Mouse (Mus musculus) MEL (cell line): ENCODE measurements around the gene 4930442H23Rik. TPM values are rescaled to one million over a fixed set of nuclear protein-coding genes. Genes with fewer than 3 reads are reported as not detected.
"Not testable (repeated sequence)": the region's sequence is repeated elsewhere in the genome, so short reads cannot be mapped to it uniquely, and the experiment has no call there.

Experiments
- DNase-seq: peaks from one replicate; pipeline ENCODE4 v3.0.0; 2011; ENCODE audit warnings: low read depth, low spot score
- H3K27ac ChIP-seq: 2 replicates; pipeline ENCODE4 v1.5.1; 2012; ENCODE audit warnings: low read depth, mild to moderate bottlenecking, control low read depth, low read length, moderate library complexity; ENCODE audit not compliant: control insufficient read depth
- H3K27me3 ChIP-seq, 2 experiments: fragments of 150-350 bp in 1 of 2; sonication (generic) in 1 of 2; 2 replicates each; pipeline ENCODE4 v1.6.1; 2012; ENCODE audit warnings: low read length in 2 of 2, mild to moderate bottlenecking in 2 of 2, improper control_type of control experiment in 1 of 2, moderate library complexity in 1 of 2; ENCODE audit not compliant: insufficient read depth in 2 of 2, control insufficient read depth in 1 of 2
- H3K36me3 ChIP-seq, 2 experiments: 2 replicates each; pipeline ENCODE4 v1.6.1; 2012 to 2014; ENCODE audit warnings: low read length in 2 of 2, improper control_type of control experiment in 1 of 2, inconsistent platforms in 1 of 2, mild to moderate bottlenecking in 1 of 2; ENCODE audit not compliant: insufficient read depth in 2 of 2, control insufficient read depth in 1 of 2
- H3K4me1 ChIP-seq, 2 experiments: fragments of 150-350 bp in 1 of 2; sonication (generic) in 1 of 2; 2 replicates each; pipeline ENCODE4 v1.6.1; 2012; ENCODE audit warnings: low read length in 2 of 2, improper control_type of control experiment in 1 of 2, mild to moderate bottlenecking in 1 of 2; ENCODE audit not compliant: insufficient read depth in 2 of 2, control insufficient read depth in 1 of 2
- H3K4me3 ChIP-seq, 2 experiments: fragments of 150-350 bp in 1 of 2; sonication (generic) in 1 of 2; 2 replicates each; pipeline ENCODE4 v1.5.1; 2012; ENCODE audit warnings: low read depth in 2 of 2, low read length in 2 of 2, mild to moderate bottlenecking in 2 of 2, moderate library complexity in 2 of 2, control low read depth in 1 of 2, improper control_type of control experiment in 1 of 2; ENCODE audit not compliant: control insufficient read depth in 1 of 2, insufficient read depth in 1 of 2
- H3K79me2 ChIP-seq: 2 replicates; pipeline ENCODE4 v1.6.1; 2012; ENCODE audit warnings: mild to moderate bottlenecking, low read length, moderate library complexity; ENCODE audit not compliant: control insufficient read depth, poor library complexity, insufficient read depth
- H3K9ac ChIP-seq: 2 replicates; pipeline ENCODE4 v1.6.1; 2012; ENCODE audit warnings: low read depth, mild to moderate bottlenecking, control low read depth, low read length, moderate library complexity; ENCODE audit not compliant: control insufficient read depth, poor library complexity, severe bottlenecking
- H3K9me3 ChIP-seq: fragments of 150-350 bp; sonication (generic); replicated peaks from 2 replicates; pipeline ENCODE4 v1.6.1; 2012; ENCODE audit warnings: mild to moderate bottlenecking, low read length, improper control_type of control experiment, moderate library complexity; ENCODE audit not compliant: insufficient read depth
- BHLHE40 ChIP-seq: IDR thresholded peaks from 2 replicates; pipeline ENCODE4 v1.6.1; 2012; ENCODE audit warnings: low read depth, mild to moderate bottlenecking, inconsistent platforms, low read length, improper control_type of control experiment, borderline replicate concordance
- CHD2 ChIP-seq: IDR thresholded peaks from 2 replicates; pipeline ENCODE4 v1.6.1; 2011; ENCODE audit warnings: low read length, improper control_type of control experiment
- CTCF ChIP-seq, 3 experiments: IDR thresholded peaks in 2 of 3; conservative IDR thresholded peaks in 1 of 3; 2 replicates each; pipeline ENCODE4 v1.5.1; 2011 to 2012; ENCODE audit warnings: low read length in 3 of 3, low read depth in 2 of 3, mild to moderate bottlenecking in 2 of 3, improper control_type of control experiment in 1 of 3, inconsistent platforms in 1 of 3, mixed read lengths in 1 of 3, moderate library complexity in 1 of 3; ENCODE audit not compliant: control insufficient read depth in 1 of 3, insufficient read depth in 1 of 3, poor library complexity in 1 of 3, severe bottlenecking in 1 of 3
- EP300 ChIP-seq, 2 experiments: IDR thresholded peaks; 2 replicates each; pipeline ENCODE4 v1.6.1; 2011; ENCODE audit warnings: improper control_type of control experiment in 2 of 2, low read length in 2 of 2, low read depth in 1 of 2, mild to moderate bottlenecking in 1 of 2
- ETS1 ChIP-seq: IDR thresholded peaks from 2 replicates; pipeline ENCODE4 v1.6.1; 2012; ENCODE audit warnings: low read depth, mild to moderate bottlenecking, inconsistent platforms, low read length, improper control_type of control experiment, moderate library complexity
- HCFC1 ChIP-seq: IDR thresholded peaks from 2 replicates; pipeline ENCODE4 v1.6.1; 2012; ENCODE audit warnings: low read depth, mild to moderate bottlenecking, inconsistent platforms, low read length, improper control_type of control experiment, moderate library complexity
- JUND ChIP-seq: IDR thresholded peaks from 2 replicates; pipeline ENCODE4 v1.6.1; 2011; ENCODE audit warnings: low read depth, mild to moderate bottlenecking, improper control_type of control experiment, low read length
- KAT2A ChIP-seq: conservative IDR thresholded peaks from 2 replicates; pipeline ENCODE4 v1.6.1; 2012; ENCODE audit warnings: low read depth, low read length, improper control_type of control experiment, inconsistent platforms
- MAFK ChIP-seq: IDR thresholded peaks from 2 replicates; pipeline ENCODE4 v1.6.1; 2011; ENCODE audit warnings: low read depth, mild to moderate bottlenecking, low read length, improper control_type of control experiment, borderline replicate concordance
- MAZ ChIP-seq: IDR thresholded peaks from 2 replicates; pipeline ENCODE4 v1.6.1; 2012; ENCODE audit warnings: low read depth, mild to moderate bottlenecking, inconsistent platforms, low read length, improper control_type of control experiment
- MYB ChIP-seq: IDR thresholded peaks from 2 replicates; pipeline ENCODE4 v1.6.1; 2011; ENCODE audit warnings: mild to moderate bottlenecking, low read depth, low read length, improper control_type of control experiment
- NRF1 ChIP-seq: IDR thresholded peaks from 2 replicates; pipeline ENCODE4 v1.6.1; 2014; ENCODE audit warnings: low read depth, mild to moderate bottlenecking, inconsistent platforms, low read length, improper control_type of control experiment, moderate library complexity; ENCODE audit not compliant: poor library complexity, insufficient read depth, severe bottlenecking
- POLR2AphosphoS5 ChIP-seq: IDR thresholded peaks from 2 replicates; pipeline ENCODE4 v1.6.1; 2012; ENCODE audit warnings: low read depth, borderline replicate concordance, mild to moderate bottlenecking, inconsistent platforms, low read length, moderate library complexity, mixed read lengths
- SIN3A ChIP-seq: IDR thresholded peaks from 2 replicates; pipeline ENCODE4 v1.6.1; 2012; ENCODE audit warnings: low read length, improper control_type of control experiment, inconsistent platforms
- TCF12 ChIP-seq: IDR thresholded peaks from 2 replicates; pipeline ENCODE4 v1.6.1; 2014; ENCODE audit warnings: low read depth, mild to moderate bottlenecking, inconsistent platforms, low read length, improper control_type of control experiment, moderate library complexity
- UBTF ChIP-seq: IDR thresholded peaks from 2 replicates; pipeline ENCODE4 v1.6.1; 2012; ENCODE audit warnings: low read depth, mild to moderate bottlenecking, inconsistent platforms, low read length, improper control_type of control experiment, moderate library complexity, borderline replicate concordance; ENCODE audit not compliant: insufficient read depth
- USF1 ChIP-seq: IDR thresholded peaks from 2 replicates; pipeline ENCODE4 v1.6.1; 2014; ENCODE audit warnings: low read depth, mild to moderate bottlenecking, inconsistent platforms, low read length, improper control_type of control experiment, moderate library complexity
- USF2 ChIP-seq, 2 experiments: IDR thresholded peaks; 2 replicates each; pipeline ENCODE4 v1.6.1; 2011 to 2012; ENCODE audit warnings: improper control_type of control experiment in 2 of 2, low read length in 2 of 2, borderline replicate concordance in 1 of 2, inconsistent platforms in 1 of 2, low read depth in 1 of 2, mild to moderate bottlenecking in 1 of 2; ENCODE audit not compliant: insufficient read depth in 1 of 2
- ZC3H11A ChIP-seq: IDR thresholded peaks from 2 replicates; pipeline ENCODE4 v1.6.1; 2012; ENCODE audit warnings: low read depth, mild to moderate bottlenecking, inconsistent platforms, low read length, improper control_type of control experiment
- ZMIZ1 ChIP-seq: IDR thresholded peaks from 2 replicates; pipeline ENCODE4 v1.6.1; 2012; ENCODE audit warnings: low read depth, mild to moderate bottlenecking, inconsistent platforms, low read length, improper control_type of control experiment, moderate library complexity
- polyA plus RNA-seq, 2 experiments: library from polyadenylated mRNA; stranded (reverse) in 1 of 2; unstranded in 1 of 2; fragments of >175 nt in 1 of 2; fragments of >200 nt in 1 of 2; gene quantifications; 2 replicates each; pipeline versions ENCODE4 v1.2.1 to v1.2.4; 2012; ENCODE audit warnings: low replicate concordance in 2 of 2, low read depth in 1 of 2; ENCODE audit not compliant: insufficient read length in 2 of 2, insufficient read depth in 1 of 2, missing spikeins in 1 of 2
- total RNA-seq: library from RNA; depleted of rRNA; stranded (reverse); fragments of 300-350 nt; gene quantifications from 2 replicates; pipeline ENCODE4 v1.2.3, GENCODE M21; 2012

The 4930442H23Rik gene
- total and polyA plus RNA-seq, 3 experiments, result 0.31 to 0.42 TPM; not detected in 1

GRCm38 (mm10) chr10:81229735-81230437, 46.2 kb upstream of the 4930442H23Rik start:
- DNase-seq, result no peak
- Histone ChIP-seq H3K36me3 (peaks cover 0 to 7% of the 10 kb centered on the region in 2 experiments; a peak in 2 of 4 replicates), H3K27ac (no peak overlapping the region), H3K27me3 (peaks cover 6 to 19% of the 10 kb centered on the region in 2 experiments), H3K9ac (no peak overlapping the region), H3K4me3 (no peak overlapping the region), H3K79me2 (no peaks in the 10 kb centered on the region)
- no peak for TF ChIP-seq HCFC1
- no peak for TF ChIP-seq UBTF
- TF ChIP-seq, all 39 proteins: peak for 0
- H3K9me3 ChIP-seq, result no peaks in the 10 kb centered on the region
- peaks cover 0 to 12% of the 10 kb centered on the region in 2 experiments; a peak in 2 of 4 replicates for H3K4me1 ChIP-seq

- not testable (repeated sequence) for H3K4me3 ChIP-seq, H3K36me3 ChIP-seq, H3K4me1 ChIP-seq, H3K9ac ChIP-seq, H3K27ac ChIP-seq, H3K79me2 ChIP-seq, DNase-seq, H3K9me3 ChIP-seq
- H3K27me3 ChIP-seq, result peaks cover 2 to 17% of the 10 kb centered on the region in 2 experiments
These were observed 40.1 kb upstream of the 4930442H23Rik start for GRCm38 (mm10) chr10:81223731-81224130.

- Histone ChIP-seq H3K27ac (no peak overlapping the region), H3K27me3 (peaks cover 0 to 6% of the 10 kb centered on the region in 2 experiments; a peak in 1 of 4 replicates), H3K9me3 (no peaks in the 10 kb centered on the region), H3K79me2 (no peaks in the 10 kb centered on the region), H3K4me1 (peaks cover 4 to 9% of the 10 kb centered on the region in 2 experiments), H3K9ac (no peak overlapping the region), H3K36me3 (peaks cover 0 to 2% of the 10 kb centered on the region in 2 experiments; a peak in 1 of 4 replicates), H3K4me3 (no peak overlapping the region)
- TF ChIP-seq ZMIZ1, result no peak
- TF ChIP-seq CTCF (IDR thresholded peaks at IDR 0.05 in 2 of 3, conservative IDR thresholded peaks at IDR 0.05 in 1 of 3; ENCODE audit: control insufficient read depth in 1 of 3, insufficient read depth in 1 of 3, low read depth in 2 of 3, low read length in 3 of 3, poor library complexity in 1 of 3, severe bottlenecking in 1 of 3), result no peak
- TF ChIP-seq POLR2AphosphoS5, result no peak
- no peak for TF ChIP-seq USF1
- TF ChIP-seq MAFK, result no peak
- TF ChIP-seq ETS1, result 0 out of 2 replicates have a peak, but pooled peaks have one; percentile 25
- TF ChIP-seq JUND, result no peak
- no peak for TF ChIP-seq TCF12
- TF ChIP-seq NRF1, result no peak
- TF ChIP-seq BHLHE40, result no peak
- TF ChIP-seq SIN3A, result peak; percentile 46; the same call in 1 of the 2 replicates
- TF ChIP-seq KAT2A, result no peak
- no peak for TF ChIP-seq EP300 (IDR thresholded peaks at IDR 0.05; ENCODE audit: low read depth in 1 of 2, low read length in 2 of 2)
- TF ChIP-seq USF2 (IDR thresholded peaks at IDR 0.05; ENCODE audit: borderline replicate concordance in 1 of 2, insufficient read depth in 1 of 2, low read depth in 1 of 2, low read length in 2 of 2), result no peak
- TF ChIP-seq ZC3H11A, result no peak
- no peak for TF ChIP-seq MYB
- peak; percentile 67; the same call in 1 of the 2 replicates for TF ChIP-seq MAZ
- TF ChIP-seq UBTF, result no peak
- TF ChIP-seq CHD2, result no peak
- peak; percentile 85 for DNase-seq
These were observed 37.9 kb upstream of the 4930442H23Rik start for GRCm38 (mm10) chr10:81221402-81222015.
